Mouse (Mus musculus): ENCODE measurements around the gene Itpkb. TPM values are rescaled to one million over a fixed set of nuclear protein-coding genes. Genes with fewer than 3 reads are reported as not detected.

The Itpkb gene
- total and polyA plus RNA-seq, 3 experiments: 25.3 to 76.4 (median 45.6) TPM

DNA sequence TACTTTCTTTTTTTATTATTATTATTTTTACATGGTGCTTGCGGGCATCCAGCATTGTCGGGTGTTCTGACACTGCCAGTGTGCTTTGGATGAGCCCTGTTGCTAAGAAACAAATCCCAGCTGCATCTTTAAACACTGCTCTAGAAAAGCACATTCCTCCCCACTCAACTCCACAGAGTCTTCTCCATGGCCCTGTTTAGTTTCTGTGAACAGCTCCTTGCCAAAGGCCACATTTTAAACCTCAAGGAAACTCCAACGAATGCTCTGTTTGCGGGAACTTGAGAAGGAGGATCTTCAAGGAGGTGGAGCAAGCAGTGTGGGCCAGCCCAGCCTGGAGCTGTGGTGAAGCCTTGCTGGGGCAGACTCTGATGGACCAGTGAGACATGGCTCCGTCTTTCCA, 130.4 kb downstream of the Itpkb start:
- DNase-seq: no peak

DNA sequence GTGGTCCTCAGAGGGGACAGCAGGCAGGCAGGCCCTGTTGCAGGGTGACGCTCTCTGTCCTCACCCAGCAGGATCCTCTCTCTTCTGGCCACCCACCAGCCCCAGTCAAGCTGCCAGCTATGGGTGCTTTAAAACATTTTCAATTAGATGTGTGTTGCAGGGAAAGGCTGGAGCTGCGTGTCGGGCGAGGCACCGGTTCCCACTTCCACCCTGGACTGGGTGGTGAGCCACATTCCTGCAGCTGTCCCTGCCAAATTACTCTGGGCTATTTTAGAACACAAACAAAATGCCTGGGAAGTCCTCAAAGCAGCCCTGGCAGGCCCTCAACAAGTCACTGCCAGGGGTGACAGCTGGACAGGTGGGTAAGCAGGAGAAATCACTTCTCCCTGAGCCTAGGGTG, 132.1 kb downstream of the Itpkb start:
- DNase-seq: no peak

DNA sequence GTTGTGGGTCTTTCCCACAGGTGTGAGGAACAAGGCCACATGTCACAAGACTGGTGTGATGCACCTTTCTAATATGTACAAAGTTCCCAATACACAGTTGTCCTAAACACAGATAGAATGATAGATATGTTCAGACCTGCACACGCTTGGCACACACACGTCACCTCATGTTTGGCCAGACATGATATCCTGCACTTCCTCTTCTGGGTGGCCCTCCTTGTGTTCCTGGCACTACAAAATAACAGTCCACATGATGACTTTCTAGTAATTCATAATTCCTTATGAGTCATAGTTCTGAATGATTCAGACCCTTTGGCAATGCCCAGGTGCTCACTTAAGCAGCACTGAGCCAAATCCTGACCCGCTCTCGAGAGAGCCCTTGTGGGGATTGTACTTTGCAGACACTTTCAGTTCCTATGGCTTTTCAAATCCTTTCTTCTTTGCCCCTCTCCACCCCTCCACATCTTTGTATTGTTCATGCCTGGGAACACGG, 132.7 kb downstream of the Itpkb start:
- no peak for DNase-seq

DNA sequence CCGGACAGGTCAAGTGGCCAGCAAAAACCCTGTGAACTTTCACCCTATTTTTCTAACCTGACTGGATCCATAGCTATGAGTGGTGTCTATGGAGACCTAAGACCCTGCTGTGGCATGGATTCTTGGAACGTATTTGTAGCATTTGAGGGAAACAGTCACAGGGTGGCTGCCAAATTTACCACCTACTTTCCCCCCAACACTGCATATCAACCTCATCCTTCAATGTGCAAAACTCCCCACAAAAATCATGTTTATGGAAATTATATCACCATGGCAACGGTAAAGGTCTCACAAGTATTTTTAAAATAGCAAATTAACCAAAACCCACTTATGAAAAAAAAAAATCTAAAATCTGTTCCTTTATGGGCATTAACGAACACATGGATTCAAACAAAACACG, 134.1 kb downstream of the Itpkb start:
- DNase-seq: no peak

DNA sequence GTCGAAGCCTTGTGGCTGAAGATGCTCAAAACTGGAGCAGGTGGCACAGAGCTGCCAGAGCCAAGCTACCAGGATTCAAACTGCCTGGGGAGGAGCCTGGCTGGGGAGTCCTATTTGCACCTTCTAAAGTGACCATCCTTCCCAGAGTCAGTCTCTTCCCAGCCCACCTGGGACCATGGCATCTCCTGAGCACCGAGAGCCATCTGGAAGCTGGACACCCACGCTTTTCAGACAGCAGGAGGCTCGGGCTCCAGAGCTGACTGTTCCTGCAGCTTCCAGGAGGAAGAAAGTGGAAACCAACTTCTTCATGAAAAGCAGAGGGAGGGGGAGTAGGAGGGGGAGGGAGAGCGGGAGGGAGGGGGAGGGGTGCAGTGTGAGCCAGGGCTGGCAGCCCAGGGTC, 135.3 kb downstream of the Itpkb start:
- DNase-seq: no peak

DNA sequence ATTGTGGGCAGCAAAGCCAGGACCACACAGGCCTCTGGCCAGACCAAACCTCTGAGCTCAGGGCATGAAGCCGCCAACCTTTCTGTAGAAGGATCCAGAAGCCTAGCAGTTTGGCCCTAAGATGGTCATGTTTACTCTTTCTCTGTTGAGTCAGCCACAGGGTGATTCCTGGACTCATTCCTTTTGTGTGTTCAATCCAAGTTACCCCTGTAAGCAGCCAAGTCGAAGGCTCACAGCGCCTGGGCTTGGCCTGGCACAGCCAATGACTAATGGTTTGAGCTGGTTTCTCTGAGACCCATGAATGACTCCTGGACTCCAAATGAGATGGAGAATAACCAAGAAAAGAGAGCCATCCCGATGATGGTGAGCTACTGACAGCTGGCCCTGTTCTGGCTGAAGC, 137.7 kb downstream of the Itpkb start:
- no peak for DNase-seq

DNA sequence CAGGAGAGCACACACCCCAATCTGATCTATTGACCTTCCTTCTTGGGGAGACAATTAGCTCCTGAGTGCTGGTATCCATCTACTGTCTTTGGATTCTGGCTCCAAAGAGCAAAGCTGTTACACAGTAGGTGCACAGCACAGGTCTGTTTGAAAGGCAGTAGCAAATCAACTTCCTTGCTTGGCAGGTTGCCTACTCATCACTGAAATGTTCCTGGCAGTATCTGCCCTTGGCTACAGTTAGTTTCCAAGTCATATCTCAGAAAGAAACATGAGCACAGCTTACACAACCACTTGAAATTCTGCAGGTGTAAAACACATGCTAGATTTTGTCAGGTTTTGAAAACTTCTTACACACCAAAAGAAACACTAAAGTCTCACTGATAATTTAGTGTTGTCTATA, 143.3 kb downstream of the Itpkb start:
- peak; percentile 26 for DNase-seq

Other genes starting within 250 kb of the Itpkb start
- 100 to 1,000 TPM; 290 to 315 TPM for gene Coq8a, start 130.9 kb upstream of the Itpkb start, total RNA-seq (2021)
- 141 and 188 TPM in 2 replicates for gene Coq8a, start 130.9 kb upstream of the Itpkb start, polyA plus RNA-seq (2012; rRNA removed)
- gene Psen2, start 67.0 kb upstream of the Itpkb start, total RNA-seq (2021): 10 to 100 TPM; 32.4 to 33.5 TPM
- gene Psen2, start 67.0 kb upstream of the Itpkb start, polyA plus RNA-seq (2012; rRNA removed): 60.5 and 75.3 TPM in 2 replicates
- under 1 TPM; 0.52 to 0.63 TPM for gene Stum, start 153.0 kb downstream of the Itpkb start, total RNA-seq (2021)
- gene Stum, start 153.0 kb downstream of the Itpkb start, polyA plus RNA-seq (2012; rRNA removed): 0.19 and 2.0 TPM in 2 replicates
- 10 to 100 TPM; 55.6 to 77.1 TPM for gene Parp1, start 238.4 kb downstream of the Itpkb start, total RNA-seq (2021)
- gene Parp1, start 238.4 kb downstream of the Itpkb start, polyA plus RNA-seq (2012; rRNA removed): 22.2 and 28.2 TPM in 2 replicates

All from adrenal gland, adult 2 months (tissue).